Mouse (Mus musculus) neural tube, embryonic 11.5 days (tissue): ENCODE results near the gene Igf2bp2. TPM values are rescaled to one million over a fixed set of nuclear protein-coding genes. Genes with fewer than 3 reads are reported as not detected.

ENCODE experiments used
- ATAC-seq: fragments of 200-750 bp; cut with Nextera tagmentation; 2 replicates; pipeline ENCODE4 v1.8.0; 2017; ENCODE audit warnings: moderate number of reproducible peaks, mild to moderate bottlenecking, moderate TSS enrichment, moderate library complexity; ENCODE audit not compliant: insufficient read depth, low FRiP score, low TSS enrichment
- DNase-seq: peaks from one replicate; pipeline ENCODE4 v3.0.0-alpha.2; 2015; ENCODE audit warnings: low spot score
- H3K27ac ChIP-seq: fragments of 300-500 bp; sonication (generic); 2 replicates; pipeline ENCODE4 v1.5.1; 2014; ENCODE audit warnings: low read depth, mild to moderate bottlenecking, low read length
- H3K27me3 ChIP-seq: fragments of 300-500 bp; sonication (generic); 2 replicates; pipeline ENCODE4 v1.6.1; 2014; ENCODE audit warnings: mild to moderate bottlenecking, low read length, mixed read lengths; ENCODE audit not compliant: control insufficient read depth, insufficient read depth
- H3K36me3 ChIP-seq: fragments of 300-500 bp; sonication (generic); 2 replicates; pipeline ENCODE4 v1.6.1; 2014; ENCODE audit warnings: mild to moderate bottlenecking, low read length, moderate library complexity, mixed read lengths; ENCODE audit not compliant: control insufficient read depth, insufficient read depth
- H3K4me1 ChIP-seq: fragments of 300-500 bp; sonication (generic); 2 replicates; pipeline ENCODE4 v1.6.1; 2014; ENCODE audit warnings: low read length, mixed read lengths; ENCODE audit not compliant: control insufficient read depth, insufficient read depth
- H3K4me2 ChIP-seq: fragments of 300-500 bp; sonication (generic); 2 replicates; pipeline ENCODE4 v1.6.1; 2014; ENCODE audit warnings: low read depth, mild to moderate bottlenecking, moderate library complexity
- H3K4me3 ChIP-seq: fragments of 300-500 bp; sonication (generic); 2 replicates; pipeline ENCODE4 v1.5.1; 2014; ENCODE audit warnings: low read depth, low read length
- H3K9ac ChIP-seq: fragments of 300-500 bp; sonication (generic); 2 replicates; pipeline ENCODE4 v1.6.1; 2014; ENCODE audit warnings: mild to moderate bottlenecking, low read length
- H3K9me3 ChIP-seq: fragments of 300-500 bp; sonication (generic); 2 replicates; pipeline ENCODE4 v1.6.1; 2016; ENCODE audit warnings: low read length; ENCODE audit not compliant: control insufficient read depth
- WGBS: fragments of 180-500 bp; shearing (Covaris S2); extraction: QIAGEN DNeasy Blood & Tissue Kit; methylation state at CpG from one replicate; pipeline ENCODE4 v1.1.7; 2014; 5-methylcytosine and 5-hydroxymethylcytosine counted together
- polyA plus RNA-seq: library from polyadenylated mRNA; unstranded; fragments of >200 nt; fragmentation: Nextera tagmentation; extraction: Ambion mirVana; gene quantifications from 2 replicates; pipeline ENCODE4 v1.2.1, GENCODE M21; 2014

The Igf2bp2 gene
- polyA plus RNA-seq, 1 experiment from 2014 or later = 141 TPM

DNA sequence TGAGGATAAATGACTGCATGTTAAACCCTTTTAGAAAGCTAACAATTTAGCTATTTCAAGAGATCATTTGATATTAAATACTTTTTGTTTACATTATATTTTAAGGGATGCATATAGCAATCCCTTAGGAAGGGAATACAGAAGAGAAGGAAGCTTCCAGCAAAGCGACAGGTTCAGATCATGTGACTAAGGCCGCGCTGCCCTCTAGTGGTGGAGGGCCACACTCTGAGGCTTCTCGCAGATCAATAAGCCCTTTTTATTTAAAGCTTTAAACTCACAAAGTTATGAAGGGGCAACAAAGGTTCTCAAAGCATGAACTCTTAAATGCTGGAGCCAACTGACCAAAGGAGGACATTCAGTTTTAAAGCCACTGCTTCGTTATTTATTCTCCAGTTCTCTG is 39.4 kb downstream of the Igf2bp2 start:
- Histone ChIP-seq H3K9ac (no peak overlapping the region), H3K9me3 (no peaks in the 10 kb centered on the region), H3K4me1 (no peaks in the 10 kb centered on the region), H3K27ac (no peak overlapping the region), H3K27me3 (no peaks in the 10 kb centered on the region), H3K4me2 (no peak overlapping the region), H3K4me3 (no peak overlapping the region), H3K36me3 (no peaks in the 10 kb centered on the region)
- WGBS = 39% methylated on average over 5 of the region's 5 CpGs
- DNase-seq (no peak), ATAC-seq (no peak)

DNA sequence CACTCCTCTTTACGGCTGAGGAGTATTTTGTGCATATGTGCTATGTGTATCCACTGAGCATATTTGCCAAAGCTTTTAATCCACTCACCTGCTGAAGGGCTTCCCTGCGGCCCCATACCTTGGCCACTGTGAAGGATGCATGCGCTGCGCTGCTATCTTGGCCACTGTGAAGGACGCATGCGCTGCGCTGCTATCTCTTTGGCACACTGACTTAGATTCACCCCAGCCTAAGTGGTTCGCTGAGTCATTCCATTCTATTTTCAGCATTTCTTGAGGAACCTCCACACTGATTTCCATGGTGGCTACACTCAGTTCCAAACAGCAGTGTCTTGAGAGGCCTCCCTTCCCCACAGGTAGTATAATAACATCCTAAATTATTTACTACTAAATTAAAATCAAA is 42.0 kb downstream of the Igf2bp2 start:
- no peaks in the 10 kb centered on the region for H3K27me3 ChIP-seq
- H3K4me3 ChIP-seq = no peak overlapping the region
- DNase-seq (no peak), ATAC-seq (no peak)
- H3K9me3 ChIP-seq = no peaks in the 10 kb centered on the region
- WGBS = 95% methylated on average over 8 of the region's 8 CpGs
- H3K9ac ChIP-seq = no peak overlapping the region
- no peaks in the 10 kb centered on the region for H3K4me1 ChIP-seq
- H3K4me2 ChIP-seq = no peak overlapping the region
- no peak overlapping the region for H3K27ac ChIP-seq
- H3K36me3 ChIP-seq = no peaks in the 10 kb centered on the region

- 94% methylated on average over 15 of the region's 15 CpGs for WGBS
- Histone ChIP-seq H3K9me3 (no peaks in the 10 kb centered on the region), H3K4me2 (no peak overlapping the region), H3K27me3 (no peaks in the 10 kb centered on the region), H3K4me3 (no peak overlapping the region), H3K36me3 (no peaks in the 10 kb centered on the region), H3K4me1 (no peaks in the 10 kb centered on the region), H3K27ac (no peak overlapping the region), H3K9ac (no peak overlapping the region)
- no peak for DNase-seq
- no peak for ATAC-seq
Observed at GRCm38 (mm10) chr16:22119524-22119923, 43.6 kb downstream of the Igf2bp2 start.

DNA sequence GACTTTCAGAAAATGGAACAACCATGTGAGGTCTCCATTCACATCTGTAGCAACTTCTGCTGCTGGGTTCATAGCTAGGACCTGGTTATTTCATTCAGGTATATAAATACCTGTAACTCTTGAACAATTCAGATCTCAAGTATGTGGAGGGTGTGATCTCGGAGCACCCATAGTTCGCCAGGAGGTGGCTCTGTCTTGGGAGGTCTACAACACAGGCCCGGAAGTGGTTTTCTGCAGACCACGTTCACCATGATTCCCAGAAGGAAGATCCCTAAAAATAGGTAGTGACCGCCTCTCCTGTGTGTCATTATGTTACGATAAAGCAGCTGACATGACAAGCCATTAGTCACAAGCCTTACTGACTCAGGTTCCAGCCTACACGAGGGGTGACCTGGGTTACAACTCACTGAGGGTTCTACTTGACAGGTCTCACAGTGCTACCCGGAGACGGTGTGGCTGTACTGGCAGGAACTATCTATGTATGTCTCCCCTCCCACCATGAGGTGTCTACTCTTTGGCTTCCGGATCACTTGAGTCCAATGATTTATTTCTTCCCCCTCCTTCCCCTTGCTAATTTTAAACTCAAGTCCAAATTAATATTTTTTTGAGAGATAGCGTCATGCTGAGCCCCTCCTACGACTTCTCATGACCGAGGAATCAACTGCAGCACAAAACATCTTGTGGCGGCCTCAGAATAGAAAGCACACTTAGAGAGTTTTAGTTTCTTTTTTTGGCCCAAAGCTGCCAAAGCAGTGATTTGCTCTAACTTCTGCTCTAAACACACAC is 44.2 kb downstream of the Igf2bp2 start:
- WGBS = 87% methylated on average over 14 of the region's 14 CpGs
- no peaks in the 10 kb centered on the region for H3K36me3 ChIP-seq

GRCm38 (mm10) chr16:22118151-22118550 is 44.9 kb downstream of the Igf2bp2 start:
- WGBS = 98% methylated on average over 4 of the region's 4 CpGs

More for the DNA sequence above, 44.2 kb downstream of the Igf2bp2 start:
- DNase-seq (no peak), ATAC-seq (no peak)
- Histone ChIP-seq H3K27ac (no peak overlapping the region), H3K9ac (no peak overlapping the region), H3K4me2 (no peak overlapping the region), H3K4me1 (no peaks in the 10 kb centered on the region), H3K9me3 (no peaks in the 10 kb centered on the region), H3K4me3 (no peak overlapping the region), H3K27me3 (no peaks in the 10 kb centered on the region)

DNA sequence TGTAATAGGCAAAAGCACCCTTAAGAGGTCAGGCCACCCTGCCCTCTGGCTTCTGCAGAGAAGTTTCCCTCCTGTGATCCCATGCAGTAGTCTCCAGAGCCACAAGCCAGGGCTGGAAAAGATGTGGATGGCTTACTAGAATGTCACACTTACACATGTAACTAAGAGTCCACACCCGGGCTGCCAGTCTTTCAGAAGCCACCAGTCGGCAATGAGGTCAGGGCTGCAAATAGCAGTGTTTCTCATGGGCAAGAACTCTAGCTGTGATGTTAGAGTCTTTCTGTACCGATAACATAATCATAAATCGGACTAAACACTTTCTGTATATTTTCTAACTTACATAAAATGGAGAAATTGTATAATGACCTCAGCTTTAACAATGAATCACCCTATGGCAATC is 46.4 kb downstream of the Igf2bp2 start:
- H3K27me3 ChIP-seq = no peaks in the 10 kb centered on the region
- no peak overlapping the region for H3K27ac ChIP-seq
- ATAC-seq (no peak), DNase-seq (no peak)
- H3K9me3 ChIP-seq = no peaks in the 10 kb centered on the region
- no peak overlapping the region for H3K4me3 ChIP-seq
- WGBS = 89% methylated on average over 4 of the region's 4 CpGs
- no peaks in the 10 kb centered on the region for H3K4me1 ChIP-seq
- H3K4me2 ChIP-seq = no peak overlapping the region
- H3K36me3 ChIP-seq = no peaks in the 10 kb centered on the region
- no peak overlapping the region for H3K9ac ChIP-seq

More at GRCm38 (mm10) chr16:22118151-22118550, 44.9 kb downstream of the Igf2bp2 start:
- Histone ChIP-seq H3K9me3 (no peaks in the 10 kb centered on the region), H3K27ac (no peak overlapping the region), H3K36me3 (no peaks in the 10 kb centered on the region), H3K27me3 (no peaks in the 10 kb centered on the region), H3K9ac (no peak overlapping the region), H3K4me2 (no peak overlapping the region), H3K4me1 (no peaks in the 10 kb centered on the region), H3K4me3 (no peak overlapping the region)
- ATAC-seq (no peak), DNase-seq (no peak)

GRCm38 (mm10) chr16:22116058-22116457 is 47.0 kb downstream of the Igf2bp2 start:
- DNase-seq = no peak

GRCm38 (mm10) chr16:22110036-22110435 is 53.1 kb downstream of the Igf2bp2 start:
- 72% methylated on average over 1 of the region's 1 CpGs for WGBS

More at GRCm38 (mm10) chr16:22116058-22116457, 47.0 kb downstream of the Igf2bp2 start:
- Histone ChIP-seq H3K27ac (no peak overlapping the region), H3K4me1 (no peaks in the 10 kb centered on the region), H3K4me2 (no peak overlapping the region), H3K4me3 (no peak overlapping the region), H3K9ac (no peak overlapping the region), H3K9me3 (no peaks in the 10 kb centered on the region), H3K36me3 (no peaks in the 10 kb centered on the region), H3K27me3 (no peaks in the 10 kb centered on the region)
- no peak for ATAC-seq
- WGBS = 86% methylated on average over 6 of the region's 6 CpGs

GRCm38 (mm10) chr16:22109159-22109558 is 53.9 kb downstream of the Igf2bp2 start:
- Histone ChIP-seq H3K27ac (no peak overlapping the region), H3K36me3 (no peaks in the 10 kb centered on the region; the same call in 1 of the 2 replicates), H3K9me3 (no peaks in the 10 kb centered on the region), H3K4me3 (no peak overlapping the region), H3K4me2 (no peak overlapping the region), H3K27me3 (no peaks in the 10 kb centered on the region), H3K9ac (no peak overlapping the region), H3K4me1 (no peaks in the 10 kb centered on the region)
- ATAC-seq (no peak), DNase-seq (no peak)
- WGBS = 73% methylated on average over 4 of the region's 4 CpGs

More at GRCm38 (mm10) chr16:22110036-22110435, 53.1 kb downstream of the Igf2bp2 start:
- Histone ChIP-seq H3K9ac (no peak overlapping the region), H3K27ac (no peak overlapping the region), H3K4me2 (no peak overlapping the region), H3K4me3 (no peak overlapping the region), H3K27me3 (no peaks in the 10 kb centered on the region), H3K4me1 (no peaks in the 10 kb centered on the region), H3K9me3 (no peaks in the 10 kb centered on the region), H3K36me3 (no peaks in the 10 kb centered on the region; the same call in 1 of the 2 replicates)
- DNase-seq = no peak
- no peak for ATAC-seq
